ENCODE assay signal across 25 mouse cellular contexts in genomic region chr13:5641743-5642510, GRCm38 (mm10).
DNase-seq lines count a peak whose midpoint lies in the region; ATAC-seq lines count a peak whose summit lies in the region.
"Had no signal": no experiment of that assay in that cellular context is flagged by ENCODE, and none has a peak within 500 bp of the region (broad histone marks: within the 10 kb centered on the region; RNA-seq: fewer than 3 reads in every experiment).

No protein-coding gene starts in this region.

- no peaks in the 10 kb centered on the region for H3K27me3 ChIP-seq in forebrain, embryonic 13.5 days
- no peaks in the 10 kb centered on the region for H3K27me3 ChIP-seq in forebrain, embryonic 12.5 days
- H3K27me3 ChIP-seq in hindbrain, embryonic 16.5 days (replicated peaks; ENCODE audit: control insufficient read depth, insufficient read depth, low read length): no peaks in the 10 kb centered on the region
- no peaks in the 10 kb centered on the region for H3K27me3 ChIP-seq in hindbrain, embryonic 12.5 days
- H3K27me3 ChIP-seq in midbrain, embryonic 16.5 days (ENCODE audit: control insufficient read depth, insufficient read depth, low read depth, low read length): no peaks in the 10 kb centered on the region
- H3K27me3 ChIP-seq: heart, embryonic 12.5 days; limb, embryonic 15.5 days; lung, embryonic 15.5 days; stomach, embryonic 15.5 days had no signal

- H3K27ac ChIP-seq in forebrain, embryonic 13.5 days: no peak overlapping the region
- H3K27ac ChIP-seq in forebrain, embryonic 12.5 days: no peak overlapping the region
- no peak overlapping the region for H3K27ac ChIP-seq in hindbrain, embryonic 16.5 days (ENCODE audit: low read depth, low read length)
- no peak overlapping the region for H3K27ac ChIP-seq in hindbrain, embryonic 12.5 days
- H3K27ac ChIP-seq in midbrain, embryonic 16.5 days (ENCODE audit: low read length): peak overlapping the region; percentile 54; the same call in 1 of the 2 replicates
- H3K27ac ChIP-seq: hindbrain, embryonic 14.5 days; limb, embryonic 15.5 days; liver, embryonic 14.5 days; lung, embryonic 15.5 days; macrophage; stomach, embryonic 15.5 days had no signal

- no peaks in the 10 kb centered on the region for H3K4me1 ChIP-seq in forebrain, embryonic 13.5 days
- no peaks in the 10 kb centered on the region for H3K4me1 ChIP-seq in forebrain, embryonic 12.5 days
- no peaks in the 10 kb centered on the region for H3K4me1 ChIP-seq in hindbrain, embryonic 16.5 days (ENCODE audit: control insufficient read depth, insufficient read depth, low read depth, low read length)
- no peaks in the 10 kb centered on the region for H3K4me1 ChIP-seq in hindbrain, embryonic 12.5 days
- peaks cover 6% of the 10 kb centered on the region for H3K4me1 ChIP-seq in midbrain, embryonic 16.5 days (ENCODE audit: control insufficient read depth, insufficient read depth, low read length)
- H3K4me1 ChIP-seq: limb, embryonic 15.5 days; lung, embryonic 15.5 days; stomach, embryonic 15.5 days had no signal

- 71% methylated on average over 7 of the region's 7 CpGs for WGBS in forebrain, embryonic 13.5 days
- 73% methylated on average over 7 of the region's 7 CpGs for WGBS in forebrain, embryonic 12.5 days
- 72% methylated on average over 7 of the region's 7 CpGs for WGBS in hindbrain, embryonic 16.5 days
- 77% methylated on average over 7 of the region's 7 CpGs for WGBS in hindbrain, embryonic 12.5 days
- WGBS in midbrain, embryonic 16.5 days: 52% methylated on average over 7 of the region's 7 CpGs

- H3K4me2 ChIP-seq in forebrain, embryonic 13.5 days: no peak overlapping the region
- no peak overlapping the region for H3K4me2 ChIP-seq in forebrain, embryonic 12.5 days
- H3K4me2 ChIP-seq in hindbrain, embryonic 16.5 days (ENCODE audit: low read length): no peak overlapping the region
- H3K4me2 ChIP-seq in hindbrain, embryonic 12.5 days (replicated peaks): no peak overlapping the region
- no peak overlapping the region for H3K4me2 ChIP-seq in midbrain, embryonic 16.5 days (ENCODE audit: low read length)
- H3K4me2 ChIP-seq: heart, embryonic 12.5 days; hindbrain, embryonic 14.5 days; limb, embryonic 15.5 days; lung, embryonic 15.5 days; stomach, embryonic 15.5 days had no signal

- no peaks in the 10 kb centered on the region for H3K9me3 ChIP-seq in forebrain, embryonic 13.5 days (replicated peaks)
- no peaks in the 10 kb centered on the region for H3K9me3 ChIP-seq in forebrain, embryonic 12.5 days
- H3K9me3 ChIP-seq in hindbrain, embryonic 16.5 days (ENCODE audit: control insufficient read depth, low read length): no peaks in the 10 kb centered on the region
- H3K9me3 ChIP-seq in hindbrain, embryonic 12.5 days (replicated peaks): no peaks in the 10 kb centered on the region
- no peaks in the 10 kb centered on the region for H3K9me3 ChIP-seq in midbrain, embryonic 16.5 days (replicated peaks; ENCODE audit: control insufficient read depth, low read length, poor library complexity, severe bottlenecking)
- H3K9me3 ChIP-seq: heart, embryonic 12.5 days; limb, embryonic 15.5 days; lung, embryonic 15.5 days; stomach, embryonic 15.5 days had no signal

- no peak overlapping the region for H3K4me3 ChIP-seq in forebrain, embryonic 13.5 days
- no peak overlapping the region for H3K4me3 ChIP-seq in forebrain, embryonic 12.5 days (replicated peaks)
- H3K4me3 ChIP-seq in hindbrain, embryonic 16.5 days (ENCODE audit: low read length): no peak overlapping the region
- no peak overlapping the region for H3K4me3 ChIP-seq in hindbrain, embryonic 12.5 days
- H3K4me3 ChIP-seq in midbrain, embryonic 16.5 days (ENCODE audit: low read depth, low read length): no peak overlapping the region
- H3K4me3 ChIP-seq: heart, embryonic 12.5 days; limb, embryonic 15.5 days; lung, embryonic 15.5 days; myocyte; stomach, embryonic 15.5 days had no signal

- no peak overlapping the region for H3K9ac ChIP-seq in forebrain, embryonic 13.5 days
- no peak overlapping the region for H3K9ac ChIP-seq in forebrain, embryonic 12.5 days
- H3K9ac ChIP-seq in hindbrain, embryonic 16.5 days (ENCODE audit: low read depth, low read length): no peak overlapping the region
- no peak overlapping the region for H3K9ac ChIP-seq in hindbrain, embryonic 12.5 days
- H3K9ac ChIP-seq in midbrain, embryonic 16.5 days (ENCODE audit: low read depth, low read length): no peak overlapping the region
- H3K9ac ChIP-seq: heart, embryonic 12.5 days; hindbrain, embryonic 14.5 days; limb, embryonic 15.5 days; liver, embryonic 14.5 days; lung, embryonic 15.5 days; stomach, embryonic 15.5 days had no signal

- ATAC-seq in forebrain, embryonic 13.5 days: 0 out of 2 replicates have a peak, but pooled peaks have one; percentile 33
- no peak for ATAC-seq in forebrain, embryonic 12.5 days (ENCODE audit: low FRiP score)
- ATAC-seq in hindbrain, embryonic 16.5 days: peak; percentile 54
- no peak for ATAC-seq in hindbrain, embryonic 12.5 days (ENCODE audit: low FRiP score)
- peak; percentile 89 for ATAC-seq in midbrain, embryonic 16.5 days
- ATAC-seq: activated CD4-positive, CD25-positive, alpha-beta regulatory T cell, adult 4 months; intestine, embryonic 16.5 days had no signal

- DNase-seq in brain, adult 2 months (ENCODE audit: low read depth, low spot score): peak; percentile 24
- no peak for DNase-seq in left cerebral cortex, adult 9 months (ENCODE audit: low spot score in 2 of 2)
- DNase-seq: adrenal gland, postnatal 10 days; cerebellum, adult 9-10 months; gastrocnemius, postnatal 14 days; heart, adult 18-20 months; heart, postnatal 10 days; kidney, postnatal 36 days; thymus, adult 18-20 months; thymus, postnatal 36 days had no signal

- H3K36me3 ChIP-seq in forebrain, embryonic 13.5 days (ENCODE audit: poor library complexity, severe bottlenecking): no peaks in the 10 kb centered on the region
- no peaks in the 10 kb centered on the region for H3K36me3 ChIP-seq in forebrain, embryonic 12.5 days (replicated peaks)
- no peaks in the 10 kb centered on the region for H3K36me3 ChIP-seq in hindbrain, embryonic 16.5 days (ENCODE audit: control insufficient read depth, insufficient read depth, low read length)
- H3K36me3 ChIP-seq in hindbrain, embryonic 12.5 days: no peaks in the 10 kb centered on the region
- no peaks in the 10 kb centered on the region for H3K36me3 ChIP-seq in midbrain, embryonic 16.5 days (ENCODE audit: control insufficient read depth, insufficient read depth, low read length)
- H3K36me3 ChIP-seq: heart, embryonic 12.5 days; limb, embryonic 15.5 days; lung, embryonic 15.5 days; stomach, embryonic 15.5 days had no signal

Comparison
In these comparisons a context has a peak if more than half of its experiments do, and no peak if none do; other contexts are left out.
1. ATAC-seq: peak in forebrain, embryonic 13.5 days (single experiment), hindbrain, embryonic 16.5 days (single experiment) and midbrain, embryonic 16.5 days (single experiment); none in forebrain, embryonic 12.5 days (single experiment) and hindbrain, embryonic 12.5 days (single experiment).